Mouse (Mus musculus): ENCODE data around the gene Serpine2.

The Serpine2 gene

GRCm38 (mm10) chr1:79809447-79809846 is 51.5 kb downstream of the Serpine2 start:
- DNase-seq, result no peak

DNA sequence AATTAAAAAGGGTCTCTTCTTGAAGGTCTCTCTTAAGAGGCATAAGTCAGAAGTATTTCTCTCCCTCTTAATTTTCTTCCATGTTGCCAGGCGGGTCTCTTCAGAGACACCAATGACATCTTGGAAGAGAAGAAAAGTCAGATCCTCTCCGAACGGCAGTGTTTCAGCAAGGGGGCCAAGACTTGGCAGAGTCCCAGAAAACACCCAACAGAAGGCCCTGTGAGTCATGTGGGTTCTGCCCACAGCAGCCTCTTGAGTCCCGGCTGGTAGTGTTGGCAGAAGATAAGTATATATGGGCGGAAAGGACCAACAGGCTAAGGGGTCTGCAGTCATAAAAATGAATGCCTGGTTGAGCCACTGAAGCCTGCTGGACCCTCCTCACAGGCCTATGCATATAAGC is 54.1 kb downstream of the Serpine2 start:
- peak; percentile 27 for DNase-seq

GRCm38 (mm10) chr1:79803614-79804013 is 57.4 kb downstream of the Serpine2 start:
- DNase-seq, result no peak

DNA sequence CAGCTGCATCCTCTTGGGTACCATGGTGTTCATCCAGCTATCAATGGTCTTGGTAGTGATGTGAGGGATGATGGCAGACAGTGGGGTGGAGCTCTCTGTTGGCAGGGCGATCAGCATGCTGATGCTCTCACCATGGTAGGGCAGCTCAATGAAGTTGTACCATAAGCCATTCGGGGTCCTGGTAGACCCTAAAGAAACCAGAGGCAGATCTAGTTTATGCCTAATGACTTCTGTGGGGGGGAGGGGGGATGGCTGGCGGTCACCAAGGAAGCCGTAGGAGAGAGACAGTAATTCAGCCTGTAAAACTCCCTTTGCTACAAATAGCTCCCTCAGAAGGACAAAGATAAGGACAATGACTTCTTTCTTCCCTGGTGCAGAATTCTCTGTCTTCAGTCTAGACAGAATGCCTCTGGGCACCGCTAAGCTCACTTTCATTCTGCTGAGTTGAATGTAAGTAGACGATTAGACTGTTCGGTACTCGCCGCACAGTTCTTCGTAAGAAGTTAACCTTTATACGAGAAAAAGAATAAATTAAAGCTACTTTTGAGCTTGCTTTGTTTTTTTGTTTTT is 58.0 kb downstream of the Serpine2 start:
- DNase-seq, result no peak

DNA sequence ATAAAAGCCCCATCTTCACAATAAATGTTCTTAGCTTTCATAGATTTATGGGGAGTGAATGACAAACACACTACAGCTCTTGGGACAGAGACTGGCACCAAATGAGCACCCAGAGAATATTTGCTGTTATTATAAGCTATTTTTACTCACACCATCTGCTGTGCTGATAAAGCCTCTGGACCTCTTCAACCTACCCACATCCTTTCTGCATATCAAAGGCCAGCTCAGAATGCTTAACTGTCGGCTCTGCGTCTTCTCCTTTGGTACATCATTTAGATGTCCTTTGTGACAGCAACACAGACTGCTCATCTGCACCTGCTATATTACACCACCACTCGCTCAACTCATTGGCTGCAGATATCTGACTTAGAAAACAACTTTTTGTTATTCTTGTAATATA is 63.9 kb downstream of the Serpine2 start:
- DNase-seq, result no peak

- no peak for DNase-seq
Measured at GRCm38 (mm10) chr1:79786267-79786927, 74.6 kb downstream of the Serpine2 start.

DNA sequence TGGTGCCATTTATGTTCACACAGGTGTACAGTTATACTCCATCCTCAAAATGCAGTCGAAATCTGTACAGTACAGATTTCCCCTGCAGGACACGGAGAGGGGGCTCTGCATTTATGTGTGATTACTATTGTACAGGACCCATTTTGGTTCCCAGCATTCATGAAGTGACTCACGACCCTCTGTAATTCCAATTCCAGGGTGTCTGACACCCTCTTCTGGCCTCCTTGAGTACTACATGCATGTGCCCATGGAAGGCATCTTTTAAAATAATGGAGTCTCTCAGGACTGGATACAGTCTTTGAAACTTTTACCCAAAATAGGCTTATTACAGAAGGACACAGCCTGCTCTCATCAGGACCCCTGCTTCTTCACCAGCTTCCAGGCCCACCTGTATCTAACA is 78.5 kb downstream of the Serpine2 start:
- DNase-seq, result no peak

DNA sequence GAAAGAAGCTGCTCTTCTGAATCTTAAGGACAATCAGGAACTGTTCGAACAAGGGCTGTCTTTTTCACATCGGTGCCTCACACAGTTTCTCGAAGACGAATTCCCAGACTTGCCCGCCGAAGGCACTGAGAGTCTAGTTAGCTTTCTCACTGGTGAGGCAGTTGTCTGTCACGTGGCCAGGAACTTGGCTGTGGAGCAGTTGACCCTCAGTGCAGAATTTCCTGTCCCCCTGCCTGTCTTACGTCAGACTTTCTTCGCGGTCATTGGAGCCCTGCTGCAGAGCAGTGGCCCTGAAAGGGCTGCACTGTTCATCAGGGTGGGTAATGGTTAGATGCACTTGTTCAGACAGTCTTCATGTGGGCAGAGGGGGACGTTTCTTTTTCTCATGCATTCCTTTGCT is 83.0 kb downstream of the Serpine2 start:
- no peak for DNase-seq

DNA sequence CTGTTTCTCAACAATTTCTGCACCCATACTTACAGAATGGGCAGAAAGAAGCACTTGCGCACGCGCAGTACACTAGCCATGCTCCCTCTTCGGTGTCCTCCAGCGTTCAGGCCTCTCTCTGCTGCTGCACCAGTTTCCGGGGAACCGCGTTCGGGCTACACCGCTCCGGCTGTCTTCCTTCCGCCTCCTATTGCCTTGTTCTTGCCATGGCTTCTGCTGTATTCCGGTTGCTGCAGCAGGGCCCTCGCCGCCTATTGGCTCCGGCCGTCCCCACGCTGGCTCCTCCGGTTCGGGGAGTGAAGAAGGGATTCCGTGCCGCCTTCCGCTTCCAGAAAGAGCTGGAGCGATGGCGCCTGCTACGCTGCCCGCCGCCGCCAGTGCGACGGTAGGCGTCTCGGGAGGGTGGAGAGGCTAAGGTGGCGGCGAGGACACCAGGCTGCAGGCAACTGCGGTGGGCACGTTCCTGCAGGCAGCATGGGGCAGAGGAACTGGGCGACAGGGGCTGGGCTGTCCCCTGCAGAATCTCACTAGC is 85.0 kb downstream of the Serpine2 start, which contains the start of the genes Mrpl44 and Wdfy1:
Gene Mrpl44, plus strand, starts transcription at position 92 of the 532 bp plus-strand sequence.
Gene Wdfy1, minus strand, starts transcription at position 217 of the 532 bp plus-strand sequence.
- DNase-seq, result peak; percentile 96

- no peak for DNase-seq
Measured at GRCm38 (mm10) chr1:79774164-79774780, 86.7 kb downstream of the Serpine2 start.

GRCm38 (mm10) chr1:79768231-79768630 is 92.7 kb downstream of the Serpine2 start:
- DNase-seq, result no peak

DNA sequence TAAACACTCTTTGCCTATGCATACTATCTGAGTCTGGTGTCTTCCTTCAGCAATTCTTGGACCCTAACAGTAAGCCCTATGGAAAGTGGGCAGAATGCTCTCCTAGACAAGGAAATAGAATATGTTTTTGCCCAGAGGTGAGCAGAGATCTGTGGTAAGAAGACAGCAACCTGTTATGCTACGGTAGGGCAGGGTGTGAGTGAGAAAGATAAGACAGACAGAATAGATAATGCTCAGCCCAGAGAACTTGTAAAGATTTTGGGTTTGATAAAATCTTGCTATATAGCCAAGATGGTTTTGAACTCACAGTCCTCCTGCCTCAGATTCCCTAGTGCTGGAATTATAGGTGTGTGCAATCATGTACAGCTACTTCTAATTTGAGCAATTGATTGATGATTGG is 96.5 kb downstream of the Serpine2 start:
- DNase-seq, result no peak

DNA sequence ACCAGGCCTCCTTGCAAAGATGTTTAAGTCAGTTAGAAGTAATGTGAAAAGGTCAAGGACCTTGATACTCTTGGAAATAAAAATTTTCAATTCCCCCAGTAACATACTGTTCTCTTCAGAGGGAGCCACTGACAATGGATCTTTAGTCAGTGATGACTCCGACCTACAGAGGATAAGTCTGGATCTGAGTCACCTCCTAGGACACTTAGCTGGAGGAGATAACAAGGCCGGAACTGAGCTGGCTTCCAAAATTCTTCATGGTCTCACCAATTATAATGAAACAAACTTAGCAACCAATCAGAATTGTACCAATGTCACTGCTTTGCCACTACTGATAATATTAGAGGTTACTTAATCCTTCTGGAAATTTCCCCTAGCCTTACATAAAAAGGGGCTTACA is 96.9 kb downstream of the Serpine2 start:
- DNase-seq, result no peak

DNA sequence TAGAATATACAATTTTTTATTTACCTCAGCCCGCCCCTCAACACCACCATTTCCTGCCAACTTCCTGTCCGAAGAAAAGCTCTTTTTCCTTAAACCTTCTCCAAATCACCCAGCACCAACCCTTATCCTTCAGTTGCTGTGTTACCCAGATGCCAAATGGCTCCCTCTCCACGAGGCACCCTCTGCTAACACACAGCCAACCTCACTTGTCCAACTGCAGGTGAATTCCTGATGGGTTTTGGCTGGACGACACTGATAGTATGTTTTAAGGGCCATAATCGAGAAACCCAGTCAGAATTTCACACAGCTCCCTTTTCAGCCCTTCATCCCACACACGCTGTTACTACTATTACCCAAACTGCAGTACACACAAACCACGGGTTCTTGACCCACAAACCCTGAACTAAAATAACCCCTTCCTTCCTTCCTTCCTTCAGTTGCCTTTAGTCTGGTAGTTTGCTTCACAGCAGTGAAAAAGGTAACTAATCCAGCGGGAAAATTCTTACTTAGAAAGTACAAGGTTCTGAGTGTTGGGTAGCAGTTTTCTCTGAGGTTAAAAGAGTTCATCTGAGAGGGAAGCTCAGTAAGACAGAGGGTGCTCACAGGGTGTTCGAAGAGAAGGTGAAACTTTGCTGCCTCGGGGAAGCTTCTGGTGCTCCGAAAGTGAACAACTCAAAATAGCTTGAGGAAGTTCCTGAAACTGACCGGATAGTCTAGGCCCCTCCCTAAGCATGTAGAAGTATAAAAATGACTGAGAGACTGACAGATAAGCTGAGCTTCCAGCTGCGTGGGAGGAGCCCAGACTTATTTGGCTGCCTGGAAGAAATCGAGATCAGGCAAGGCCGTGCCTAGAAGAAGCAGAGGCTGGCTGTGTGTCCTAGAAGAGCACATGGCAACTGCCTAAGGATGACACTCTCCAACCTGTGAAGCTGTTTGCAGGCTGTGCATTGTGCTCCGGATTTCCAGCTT is 98.4 kb downstream of the Serpine2 start:
- DNase-seq, result no peak

- no peak for DNase-seq
Measured at GRCm38 (mm10) chr1:79761917-79762271, 99.1 kb downstream of the Serpine2 start.

DNA sequence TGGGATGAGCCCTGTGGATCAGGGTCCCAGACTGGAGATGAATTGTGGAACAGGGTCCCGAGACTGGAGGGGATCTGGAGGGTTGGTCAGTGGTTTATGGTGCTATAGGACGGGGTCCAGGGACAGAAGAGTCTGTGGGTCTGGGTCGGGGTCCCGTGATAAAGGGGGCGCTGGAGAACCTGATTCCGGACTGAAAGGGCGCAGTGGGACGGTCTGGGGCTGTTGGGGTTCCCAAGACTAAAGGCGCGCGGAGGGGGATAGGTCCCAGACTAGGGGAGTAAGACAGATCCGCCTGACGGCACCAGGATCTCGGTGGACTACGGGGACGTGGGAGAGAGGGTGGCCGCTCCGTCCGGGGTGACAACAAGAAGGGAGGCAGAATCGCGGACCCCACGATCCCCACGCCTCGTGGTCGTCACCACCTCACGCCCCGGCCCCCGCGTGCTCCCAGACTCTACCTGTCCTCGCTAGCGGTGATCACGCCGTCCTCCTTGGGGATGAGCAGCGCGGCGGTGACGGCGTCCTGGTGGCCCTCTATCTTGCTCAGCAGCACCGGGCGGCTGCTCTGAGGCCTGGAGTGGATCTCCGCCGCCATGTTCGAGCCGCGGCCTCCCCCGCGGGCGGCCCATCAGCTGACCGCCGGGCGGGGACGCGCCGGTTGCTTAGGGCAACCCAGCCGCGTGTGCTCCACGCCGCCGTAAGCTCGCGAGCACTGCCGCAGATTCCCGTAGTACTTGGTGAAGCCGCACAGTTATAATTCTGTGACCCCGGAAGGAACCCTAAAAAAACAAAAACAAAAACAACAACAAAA is 99.7 kb downstream of the Serpine2 start:
- DNase-seq, result peak; percentile 88

GRCm38 (mm10) chr1:79760656-79761055 is 100.3 kb downstream of the Serpine2 start:
- DNase-seq, result no peak

GRCm38 (mm10) chr1:79759436-79759972 is 101.5 kb downstream of the Serpine2 start:
- DNase-seq, result no peak

DNA sequence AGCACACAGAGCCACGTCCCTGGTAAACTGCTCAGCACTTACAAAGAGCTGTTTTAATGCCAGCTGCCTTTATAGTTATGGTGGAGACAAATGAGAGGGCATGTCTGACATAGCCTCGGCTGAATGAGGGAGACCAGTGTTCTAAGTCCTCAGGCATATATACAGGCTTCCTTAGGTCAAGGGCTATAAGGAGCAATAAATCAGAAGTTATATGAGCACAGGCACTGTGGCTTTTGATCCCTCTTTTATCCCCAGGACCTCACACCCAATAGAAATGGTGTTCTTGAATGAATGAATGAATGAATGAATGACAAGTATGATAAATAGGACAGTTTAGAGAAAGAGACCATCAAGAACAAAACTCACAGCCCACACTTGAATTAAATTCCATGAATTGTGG is 102.0 kb downstream of the Serpine2 start:
- no peak for DNase-seq

DNA sequence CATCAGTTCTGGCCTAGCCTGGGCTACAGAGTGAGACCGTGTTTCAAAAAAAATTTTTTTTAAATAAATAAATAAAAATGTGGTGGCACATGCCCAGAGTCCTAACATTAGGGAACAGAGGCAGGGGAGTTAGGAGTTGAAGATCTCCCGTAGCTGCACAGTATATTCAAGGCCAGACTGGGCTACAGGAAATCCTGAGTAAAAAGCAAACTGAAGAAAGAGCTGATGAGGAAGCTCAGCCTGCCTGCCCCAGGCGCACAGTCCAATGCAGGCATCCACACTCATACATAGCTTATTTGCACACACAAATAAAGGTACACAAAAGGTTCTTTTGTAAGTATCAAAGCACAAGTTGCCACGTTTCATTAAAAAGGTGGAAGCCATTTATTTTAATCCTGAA is 103.4 kb downstream of the Serpine2 start:
- DNase-seq, result no peak

DNA sequence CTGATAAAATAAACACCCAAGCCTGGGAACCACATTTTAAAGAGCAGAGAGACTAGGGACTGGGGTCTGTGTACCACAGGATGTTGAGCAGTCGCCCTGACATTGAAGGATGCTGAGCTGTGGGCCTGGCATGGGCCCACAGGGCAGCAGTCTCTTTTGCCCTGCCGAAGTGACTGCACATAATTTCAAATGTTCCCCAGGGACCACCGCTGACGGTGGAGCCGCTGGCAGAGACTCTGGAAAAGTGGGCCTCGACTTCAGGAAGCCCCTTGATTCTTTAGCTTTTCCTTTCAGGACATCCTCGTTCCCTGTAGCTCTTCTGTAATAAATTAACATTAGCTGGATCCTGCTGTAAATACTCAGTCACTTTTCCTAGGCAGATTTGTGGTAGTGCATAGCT is 103.8 kb downstream of the Serpine2 start:
- no peak for DNase-seq

GRCm38 (mm10) chr1:79756417-79756816 is 104.6 kb downstream of the Serpine2 start:
- DNase-seq, result no peak
